Mouse (Mus musculus) gastrocnemius, postnatal 10 days (tissue): ENCODE results near the gene C2cd4a. TPM values are rescaled to one million over a fixed set of nuclear protein-coding genes. Genes with fewer than 3 reads are reported as not detected.

Experiments
- DNase-seq: peaks from one replicate; pipeline ENCODE4 v3.0.0; 2021; ENCODE audit warnings: mixed read lengths
- total RNA-seq, 2 experiments: library from RNA; stranded (reverse); gene quantifications; 2 replicates each; pipeline ENCODE4 v1.2.3; 2021

C2cd4a gene
- total RNA-seq, 2 experiments from 2014 or later: 0.16 to 0.18 TPM

DNA sequence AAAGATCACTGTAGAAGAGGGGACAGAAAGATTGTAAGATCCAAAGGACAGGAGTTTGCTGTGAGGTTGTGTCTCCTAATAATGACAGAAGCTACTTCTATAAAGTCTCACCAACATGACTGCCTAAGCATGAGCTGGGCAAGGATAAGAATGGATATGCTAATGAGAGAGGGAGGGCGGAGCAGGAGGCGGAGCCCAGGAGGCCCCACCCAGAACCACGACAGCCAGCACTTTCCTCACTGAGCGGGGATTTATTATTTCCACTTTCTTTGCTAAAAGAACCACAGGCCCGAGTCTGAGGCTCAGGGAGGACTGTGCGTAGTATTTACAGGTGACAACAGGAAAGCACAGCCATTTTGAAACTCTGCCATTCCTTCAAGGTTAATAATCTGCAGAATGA lies 44.5 kb downstream of the C2cd4a start:
- no peak for DNase-seq

DNA sequence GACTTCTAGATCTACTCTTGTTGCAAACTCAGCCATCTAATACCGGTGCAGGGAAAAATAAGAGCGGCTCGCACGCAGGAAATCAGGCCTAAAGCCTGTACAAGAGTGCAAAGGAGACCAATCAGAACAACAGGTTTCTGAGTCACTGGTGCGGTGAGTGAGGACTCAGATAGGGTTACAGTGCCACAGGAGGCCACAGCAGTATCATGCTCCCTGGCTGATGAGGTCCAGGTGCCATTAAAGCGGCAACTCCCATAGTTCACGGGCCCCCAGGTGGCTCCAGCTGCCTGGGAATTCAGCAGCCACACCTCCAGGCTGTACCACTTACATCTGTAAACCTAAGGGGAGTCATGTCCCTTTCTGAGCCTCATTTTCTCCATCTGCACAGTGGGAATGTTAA lies 45.8 kb downstream of the C2cd4a start:
- no peak for DNase-seq

DNA sequence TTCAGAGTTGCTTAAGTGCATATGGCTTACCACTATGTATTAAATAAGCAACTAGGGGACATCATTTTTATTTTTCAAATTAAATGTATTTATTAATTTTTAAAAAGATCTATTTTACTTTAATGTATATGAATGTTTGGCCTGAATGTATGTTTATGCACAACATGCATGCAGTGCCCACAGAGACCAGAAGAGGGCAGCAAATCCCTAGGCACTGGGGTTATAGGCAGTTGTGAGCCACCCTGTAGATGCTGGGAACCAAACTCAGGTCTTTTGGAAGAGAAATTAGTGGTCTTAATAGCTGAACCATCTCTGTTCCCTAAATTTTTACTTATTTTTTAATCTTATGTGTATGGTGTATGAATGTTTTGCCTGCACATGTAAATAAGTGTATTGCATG lies 48.2 kb downstream of the C2cd4a start:
- no peak for DNase-seq

DNA sequence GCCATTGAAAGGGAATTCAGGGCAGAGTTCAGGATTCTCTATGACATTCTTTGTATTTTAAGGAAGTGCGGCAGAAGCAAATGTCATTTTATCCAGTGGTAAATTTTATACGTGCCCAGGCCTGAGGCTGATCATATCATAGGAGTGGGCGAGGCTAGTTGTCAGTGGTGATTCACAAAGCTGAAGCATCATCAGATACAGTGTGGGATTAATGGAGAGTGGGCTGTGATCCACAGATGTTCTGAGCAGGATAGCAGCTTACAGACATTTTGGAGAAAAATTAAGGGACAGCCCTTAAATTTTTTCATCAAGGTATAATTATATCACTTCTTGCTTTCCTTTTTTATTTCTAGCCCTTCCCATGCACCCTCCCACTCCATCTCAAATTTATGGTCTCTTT lies 48.7 kb downstream of the C2cd4a start:
- no peak for DNase-seq

DNA sequence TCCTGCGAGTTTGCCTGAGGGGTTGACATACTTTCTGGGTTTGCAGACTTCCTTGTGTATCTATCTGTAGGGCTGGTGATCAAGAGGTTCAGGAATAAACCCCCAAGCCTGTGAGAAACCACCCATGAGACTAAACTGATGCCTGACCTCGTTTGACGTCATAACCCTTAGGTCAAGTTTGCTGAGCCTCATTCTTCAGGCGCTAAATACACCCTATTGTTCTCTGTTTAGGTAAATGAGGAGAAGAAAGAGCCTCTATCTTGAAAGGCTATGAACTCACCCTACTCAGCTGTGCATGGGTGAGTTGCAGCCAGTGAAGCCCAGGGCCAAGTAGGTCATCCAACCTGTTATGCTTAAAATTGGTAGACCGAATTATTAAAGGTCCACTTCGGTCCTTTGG lies 49.3 kb downstream of the C2cd4a start:
- no peak for DNase-seq

Other genes with a start within 250 kb of the C2cd4a start
- under 1 TPM in 1 of 2 experiments, not detected in 1; 0.38 TPM for gene C2cd4b, start 72.9 kb downstream of the C2cd4a start, total RNA-seq
- 10 to 100 TPM; 26.0 to 26.5 TPM for gene Vps13c, start 8.1 kb upstream of the C2cd4a start, total RNA-seq